Mouse (Mus musculus) embryonic facial prominence, embryonic 15.5 days (tissue): Measurements from ENCODE around the gene Chst11. TPM values are rescaled to one million over a fixed set of nuclear protein-coding genes. Genes with fewer than 3 reads are reported as not detected.

ENCODE experiments used
- ATAC-seq: fragments of 200-750 bp; cut with Nextera tagmentation; 2 replicates; pipeline ENCODE4 v1.8.0; 2017; ENCODE audit warnings: low read depth, moderate TSS enrichment; ENCODE audit not compliant: insufficient number of reproducible peaks, low FRiP score, low TSS enrichment
- H3K27ac ChIP-seq: fragments of 300-500 bp; sonication (generic); replicated peaks from 2 replicates; pipeline ENCODE4 v1.5.1; 2015; ENCODE audit warnings: mild to moderate bottlenecking, inconsistent platforms
- H3K27me3 ChIP-seq: fragments of 300-500 bp; sonication (generic); 2 replicates; pipeline ENCODE4 v1.6.1; 2015; ENCODE audit warnings: inconsistent platforms
- H3K36me3 ChIP-seq: fragments of 300-500 bp; sonication (generic); 2 replicates; pipeline ENCODE4 v1.6.1; 2015; ENCODE audit warnings: mild to moderate bottlenecking, inconsistent platforms
- H3K4me1 ChIP-seq: fragments of 300-500 bp; sonication (generic); 2 replicates; pipeline ENCODE4 v1.6.1; 2015; ENCODE audit warnings: inconsistent platforms
- H3K4me2 ChIP-seq: fragments of 300-500 bp; sonication (generic); replicated peaks from 2 replicates; pipeline ENCODE4 v1.6.1; 2015; ENCODE audit warnings: mild to moderate bottlenecking, inconsistent platforms
- H3K4me3 ChIP-seq: fragments of 300-500 bp; sonication (generic); replicated peaks from 2 replicates; pipeline ENCODE4 v1.5.1; 2015; ENCODE audit warnings: mild to moderate bottlenecking, inconsistent platforms
- H3K9ac ChIP-seq: fragments of 300-500 bp; sonication (generic); 2 replicates; pipeline ENCODE4 v1.6.1; 2015; ENCODE audit warnings: inconsistent platforms
- H3K9me3 ChIP-seq: fragments of 300-500 bp; sonication (generic); replicated peaks from 2 replicates; pipeline ENCODE4 v1.6.1; 2016; ENCODE audit warnings: inconsistent platforms
- whole genome bisulfite sequencing: fragments of 180-500 bp; shearing (Covaris S2); methylation state at CpG from one replicate; pipeline ENCODE4 v1.1.7; 2015; 5-methylcytosine and 5-hydroxymethylcytosine counted together
- polyA plus RNA-seq: library from polyadenylated mRNA; unstranded; fragments of >200 nt; fragmentation: Nextera tagmentation; extraction: Ambion mirVana; gene quantifications from 2 replicates; pipeline ENCODE4 v1.2.1, GENCODE M21; 2015

Chst11 gene
- polyA plus RNA-seq, 1 experiment from 2014 or later = 3.3 TPM

DNA sequence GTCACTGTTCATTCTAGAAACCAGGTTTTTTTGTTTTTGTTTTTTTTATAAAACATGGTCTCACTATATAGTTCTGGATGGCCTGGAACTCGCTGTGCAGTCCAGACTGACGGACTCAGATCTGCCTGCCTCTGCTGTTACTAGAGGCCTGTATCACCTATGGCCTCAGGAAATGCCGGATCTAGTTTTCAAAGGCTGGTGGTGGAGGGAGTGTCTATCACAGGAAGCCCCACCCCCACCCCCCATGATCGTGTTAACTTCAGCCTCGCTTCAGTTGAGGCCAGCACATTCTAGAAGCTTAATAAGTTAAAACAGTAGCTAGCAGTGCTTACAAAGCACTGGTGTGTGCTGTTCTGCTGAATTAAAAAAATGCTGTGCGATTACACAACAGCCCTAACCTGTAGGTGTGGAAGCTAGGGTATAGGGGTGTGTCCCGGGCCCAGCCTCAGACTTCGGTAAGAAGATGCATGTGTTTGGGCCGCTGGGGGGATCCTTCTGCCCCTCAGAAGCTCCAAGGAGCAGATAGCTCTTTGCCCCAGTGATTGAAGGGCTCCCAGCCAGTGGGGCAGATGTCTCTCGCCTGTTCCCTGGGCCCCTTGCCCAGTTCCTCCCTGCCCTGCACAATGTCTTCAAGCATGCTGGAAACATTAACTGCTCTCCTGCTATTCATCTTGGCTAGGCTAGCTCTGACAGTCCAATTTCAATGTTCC, 176.5 kb downstream of the Chst11 start:
- Histone ChIP-seq H3K9ac (no peak overlapping the region), H3K27ac (peak overlapping the region; percentile 35; the same call in 1 of the 2 replicates), H3K4me2 (no peak overlapping the region), H3K36me3 (no peaks in the 10 kb centered on the region), H3K4me1 (peaks cover 48% of the 10 kb centered on the region), H3K9me3 (no peaks in the 10 kb centered on the region), H3K4me3 (no peak overlapping the region), H3K27me3 (no peaks in the 10 kb centered on the region)
- peak; percentile 49 for ATAC-seq
- 29% methylated on average over 10 of the region's 10 CpGs for WGBS

DNA sequence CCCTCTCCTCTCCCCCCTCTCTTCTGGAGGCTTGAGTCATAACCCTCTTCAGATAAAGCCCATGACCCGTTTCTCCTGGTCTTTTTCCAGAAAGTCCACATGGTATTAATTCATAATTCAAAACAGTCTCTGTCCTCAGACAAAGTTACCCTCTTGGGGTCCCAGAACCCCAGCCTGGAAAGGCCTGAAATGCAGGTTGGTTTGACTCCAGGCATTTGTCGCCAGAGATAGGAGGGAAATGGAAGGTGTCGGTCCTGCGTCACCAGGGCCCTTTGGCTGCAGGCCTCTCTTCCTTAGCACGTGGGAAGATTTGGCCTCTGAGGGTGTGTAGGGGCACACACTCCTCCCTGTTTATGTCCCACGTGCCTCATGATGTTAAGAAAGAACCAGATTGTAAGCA, 178.6 kb downstream of the Chst11 start:
- 29% methylated on average over 6 of the region's 6 CpGs for WGBS
- Histone ChIP-seq H3K4me3 (no peak overlapping the region), H3K27me3 (no peaks in the 10 kb centered on the region), H3K9ac (no peak overlapping the region), H3K9me3 (no peaks in the 10 kb centered on the region), H3K4me2 (no peak overlapping the region), H3K27ac (peak overlapping the region; percentile 44; the same call in 1 of the 2 replicates), H3K4me1 (peaks cover 62% of the 10 kb centered on the region), H3K36me3 (no peaks in the 10 kb centered on the region)
- peak; percentile 45 for ATAC-seq

DNA sequence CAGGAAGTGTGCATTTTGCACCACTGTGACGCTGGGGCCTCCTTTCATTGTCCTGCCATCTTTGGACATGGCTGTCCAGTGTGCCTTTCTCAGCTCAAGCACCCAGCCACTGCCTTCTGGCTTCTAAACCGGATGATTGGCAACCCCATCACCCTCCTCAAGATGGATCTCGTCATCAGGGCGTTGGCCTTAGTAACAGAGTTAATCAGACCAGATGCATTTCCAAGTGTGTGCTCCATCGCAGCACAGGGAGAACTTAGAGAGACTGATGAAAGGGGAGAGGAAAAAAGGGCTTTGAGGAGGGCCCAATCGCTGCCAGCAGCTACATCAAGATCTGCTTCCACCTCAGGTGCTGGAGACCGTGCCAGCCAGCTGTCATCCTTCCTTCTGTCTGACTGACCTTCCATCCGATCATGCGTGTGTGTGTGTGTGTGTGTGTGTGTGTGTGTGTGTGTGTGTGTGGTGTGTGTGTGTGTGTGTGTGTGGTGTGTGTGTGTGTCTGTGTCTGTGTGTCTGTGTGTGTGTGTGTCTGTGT, 179.7 kb downstream of the Chst11 start:
- no peak overlapping the region for H3K9ac ChIP-seq
- H3K36me3 ChIP-seq = no peaks in the 10 kb centered on the region
- no peak overlapping the region for H3K4me2 ChIP-seq
- ATAC-seq = no peak
- no peaks in the 10 kb centered on the region for H3K9me3 ChIP-seq
- H3K4me3 ChIP-seq = no peak overlapping the region
- no peaks in the 10 kb centered on the region for H3K27me3 ChIP-seq
- 67% methylated on average over 8 of the region's 9 CpGs for WGBS
- no peak overlapping the region for H3K27ac ChIP-seq
- H3K4me1 ChIP-seq = peaks cover 65% of the 10 kb centered on the region

DNA sequence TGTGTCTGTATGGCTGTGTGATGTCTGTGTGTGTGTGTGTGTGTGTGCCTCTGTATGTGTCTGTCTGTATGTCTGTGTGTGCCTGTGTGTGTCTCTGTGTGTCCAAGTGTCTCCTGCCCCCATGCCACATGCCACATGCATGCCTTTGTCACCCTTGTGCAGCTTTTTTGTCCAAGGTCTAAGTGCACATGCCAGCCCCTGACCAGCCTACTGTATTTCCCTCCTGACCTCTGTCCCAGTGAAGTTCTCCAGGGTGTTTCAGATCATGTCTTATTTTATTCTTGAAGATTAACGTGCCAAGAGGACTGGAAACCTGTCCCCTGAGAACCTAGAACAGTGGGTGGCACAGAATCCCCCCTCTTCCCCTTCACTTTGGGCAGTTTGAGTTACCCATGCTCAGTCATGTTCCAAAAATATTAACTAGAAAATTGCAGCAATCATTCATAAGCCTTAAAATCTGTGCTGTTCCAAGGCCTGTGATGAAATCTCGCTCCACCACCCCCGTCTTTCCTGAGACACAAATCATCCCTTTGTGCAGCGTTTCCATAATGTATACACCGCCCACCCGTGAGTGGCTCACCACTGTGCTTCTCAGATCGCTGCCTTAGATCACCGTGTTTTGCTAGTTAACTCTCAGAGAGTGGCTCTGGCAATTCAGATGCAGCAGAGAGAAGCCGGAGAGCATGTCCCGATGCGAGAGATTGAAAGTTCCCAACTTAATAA, 180.4 kb downstream of the Chst11 start:
- no peaks in the 10 kb centered on the region for H3K9me3 ChIP-seq
- H3K9ac ChIP-seq = no peak overlapping the region
- WGBS = 65% methylated on average over 11 of the region's 11 CpGs
- H3K36me3 ChIP-seq = no peaks in the 10 kb centered on the region
- H3K4me3 ChIP-seq = no peak overlapping the region
- ATAC-seq = no peak
- H3K27me3 ChIP-seq = no peaks in the 10 kb centered on the region
- no peak overlapping the region for H3K4me2 ChIP-seq
- peaks cover 62% of the 10 kb centered on the region for H3K4me1 ChIP-seq
- H3K27ac ChIP-seq = no peak overlapping the region

DNA sequence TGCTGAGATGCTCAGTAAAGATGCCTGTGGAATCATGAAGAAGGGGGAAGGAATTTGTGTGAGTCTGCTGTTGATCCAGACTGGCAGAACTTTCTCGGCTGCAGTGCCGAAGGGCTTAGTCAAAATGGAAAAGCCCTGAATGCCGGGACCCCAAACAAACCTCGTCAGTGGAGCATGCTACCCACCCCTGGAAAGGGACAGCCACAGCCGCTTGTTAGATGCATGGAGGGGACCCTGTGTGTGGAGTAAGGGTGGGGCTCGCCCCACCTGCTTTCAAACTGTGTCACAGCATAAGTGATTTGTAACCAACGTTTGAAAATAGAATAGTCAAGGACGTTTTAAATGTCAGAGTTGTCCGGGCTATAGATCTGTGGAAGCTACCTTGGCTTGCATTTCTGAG, 181.0 kb downstream of the Chst11 start:
- H3K4me2 ChIP-seq = no peak overlapping the region
- no peaks in the 10 kb centered on the region for H3K27me3 ChIP-seq
- 70% methylated on average over 9 of the region's 9 CpGs for WGBS
- H3K9me3 ChIP-seq = no peaks in the 10 kb centered on the region
- H3K36me3 ChIP-seq = no peaks in the 10 kb centered on the region
- H3K9ac ChIP-seq = no peak overlapping the region
- no peak for ATAC-seq
- no peak overlapping the region for H3K27ac ChIP-seq
- no peak overlapping the region for H3K4me3 ChIP-seq
- H3K4me1 ChIP-seq = peaks cover 62% of the 10 kb centered on the region

DNA sequence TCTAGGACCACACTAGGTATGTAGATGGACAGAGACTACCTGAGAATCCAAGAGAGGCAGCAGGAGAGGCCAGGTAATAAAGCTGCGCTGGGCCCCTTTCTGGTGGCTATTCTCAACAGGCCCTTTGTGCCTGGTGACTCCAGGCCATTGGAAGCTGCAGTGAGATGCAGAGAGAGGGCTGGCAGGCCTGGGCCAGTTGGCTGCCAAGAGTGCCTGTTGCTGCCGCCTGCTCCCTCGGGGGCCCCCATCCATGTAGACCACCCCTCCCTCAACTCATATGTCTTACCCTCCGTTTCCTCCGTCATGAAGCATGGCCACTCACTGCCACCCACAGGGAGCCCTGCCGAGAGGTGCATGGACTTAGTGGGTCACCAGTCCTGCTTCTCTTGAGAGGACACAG, 182.2 kb downstream of the Chst11 start:
- H3K4me2 ChIP-seq = no peak overlapping the region
- no peak overlapping the region for H3K9ac ChIP-seq
- H3K4me1 ChIP-seq = peaks cover 49% of the 10 kb centered on the region
- H3K27me3 ChIP-seq = no peaks in the 10 kb centered on the region
- H3K36me3 ChIP-seq = no peaks in the 10 kb centered on the region
- 61% methylated on average over 6 of the region's 6 CpGs for WGBS
- no peak overlapping the region for H3K27ac ChIP-seq
- ATAC-seq = no peak
- no peak overlapping the region for H3K4me3 ChIP-seq
- no peaks in the 10 kb centered on the region for H3K9me3 ChIP-seq

DNA sequence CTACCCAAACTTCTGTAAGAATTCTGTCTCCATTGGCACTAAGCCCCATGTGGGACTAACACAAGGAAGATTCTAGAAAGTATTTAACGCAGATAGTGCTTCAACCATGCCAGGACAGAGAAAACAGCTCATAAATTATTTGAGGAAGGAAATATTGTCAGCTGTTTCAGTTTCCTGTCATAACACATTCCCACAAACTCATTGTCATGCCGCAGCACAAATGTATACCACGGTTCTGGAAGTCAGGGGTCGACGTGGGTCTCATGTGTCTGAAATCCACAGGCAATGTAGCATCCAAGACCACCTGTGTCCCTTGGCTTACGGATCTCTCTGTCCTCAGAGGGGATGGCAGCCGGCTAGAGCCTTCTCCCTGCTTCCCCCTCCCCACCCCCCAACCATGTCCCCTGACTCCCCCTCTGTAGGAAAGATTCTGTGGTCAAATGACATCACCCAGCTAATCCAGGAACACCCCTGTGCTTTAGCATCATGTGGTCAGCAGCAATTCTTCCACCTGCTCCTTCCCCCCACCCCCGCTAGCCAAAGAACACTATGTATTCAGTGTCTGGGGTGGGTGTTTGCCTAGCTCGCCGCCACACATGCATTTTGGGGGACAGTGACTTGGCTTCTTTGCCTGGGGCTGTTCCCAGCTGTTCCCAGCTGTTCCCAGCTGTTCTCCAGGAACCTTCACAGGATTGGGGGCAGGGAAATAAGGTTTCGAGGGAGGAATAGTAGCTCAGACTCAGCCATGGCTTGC, 183.2 kb downstream of the Chst11 start:
- no peaks in the 10 kb centered on the region for H3K27me3 ChIP-seq
- 59% methylated on average over 11 of the region's 11 CpGs for WGBS
- no peak overlapping the region for H3K27ac ChIP-seq
- H3K4me3 ChIP-seq = no peak overlapping the region
- no peaks in the 10 kb centered on the region for H3K9me3 ChIP-seq
- no peak overlapping the region for H3K9ac ChIP-seq
- ATAC-seq = no peak
- H3K4me1 ChIP-seq = peaks cover 40% of the 10 kb centered on the region
- no peak overlapping the region for H3K4me2 ChIP-seq
- no peaks in the 10 kb centered on the region for H3K36me3 ChIP-seq

DNA sequence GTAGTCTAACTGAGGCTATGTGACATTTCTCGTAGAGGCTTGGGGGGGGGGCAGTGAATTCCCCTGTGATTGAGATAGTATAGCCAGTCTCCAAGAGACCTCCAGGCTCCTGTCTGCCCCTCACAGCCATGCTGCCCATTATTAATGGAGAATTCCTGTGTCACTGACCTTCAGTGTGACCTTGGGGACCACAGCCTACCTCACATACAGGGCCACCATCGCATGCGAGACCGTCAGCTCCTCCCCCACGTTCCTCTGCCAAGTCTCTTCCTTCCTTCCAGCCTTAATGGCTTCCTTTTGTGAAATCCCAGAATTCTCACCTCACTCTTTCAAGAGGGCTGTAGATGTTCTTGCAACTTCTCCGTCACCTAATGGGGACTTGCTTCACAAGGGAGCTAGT, 184.3 kb downstream of the Chst11 start:
- Histone ChIP-seq H3K27ac (no peak overlapping the region), H3K9ac (no peak overlapping the region), H3K4me1 (peaks cover 31% of the 10 kb centered on the region), H3K36me3 (no peaks in the 10 kb centered on the region), H3K27me3 (no peaks in the 10 kb centered on the region), H3K4me3 (no peak overlapping the region), H3K4me2 (no peak overlapping the region), H3K9me3 (no peaks in the 10 kb centered on the region)
- ATAC-seq = no peak
- 80% methylated on average over 6 of the region's 6 CpGs for WGBS

DNA sequence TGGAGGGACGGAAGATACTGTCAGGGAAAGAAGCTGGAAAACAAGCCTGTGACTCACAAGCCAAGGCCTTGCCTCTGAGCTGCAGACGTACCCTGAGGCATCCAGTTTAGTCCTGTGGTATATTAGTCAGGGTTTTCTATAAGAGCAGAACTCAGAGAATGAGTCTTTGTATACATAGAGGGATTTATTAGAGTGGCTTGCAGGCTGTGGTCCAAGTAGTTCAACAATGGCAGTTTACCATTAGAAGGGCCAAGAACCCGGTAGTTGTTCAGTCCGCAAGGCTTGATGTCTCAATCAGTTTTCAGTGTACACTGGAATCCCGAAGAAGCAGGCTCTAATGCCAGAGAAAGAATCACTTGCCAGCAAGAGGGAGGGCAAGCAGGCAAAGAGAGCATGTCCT, 192.9 kb downstream of the Chst11 start:
- Histone ChIP-seq H3K4me3 (no peak overlapping the region), H3K27me3 (no peaks in the 10 kb centered on the region), H3K36me3 (no peaks in the 10 kb centered on the region), H3K27ac (no peak overlapping the region; the same call in 1 of the 2 replicates), H3K9me3 (no peaks in the 10 kb centered on the region), H3K4me2 (no peak overlapping the region), H3K9ac (no peak overlapping the region), H3K4me1 (peaks cover 25% of the 10 kb centered on the region)
- WGBS = 50% methylated on average over 5 of the region's 5 CpGs
- no peak for ATAC-seq

DNA sequence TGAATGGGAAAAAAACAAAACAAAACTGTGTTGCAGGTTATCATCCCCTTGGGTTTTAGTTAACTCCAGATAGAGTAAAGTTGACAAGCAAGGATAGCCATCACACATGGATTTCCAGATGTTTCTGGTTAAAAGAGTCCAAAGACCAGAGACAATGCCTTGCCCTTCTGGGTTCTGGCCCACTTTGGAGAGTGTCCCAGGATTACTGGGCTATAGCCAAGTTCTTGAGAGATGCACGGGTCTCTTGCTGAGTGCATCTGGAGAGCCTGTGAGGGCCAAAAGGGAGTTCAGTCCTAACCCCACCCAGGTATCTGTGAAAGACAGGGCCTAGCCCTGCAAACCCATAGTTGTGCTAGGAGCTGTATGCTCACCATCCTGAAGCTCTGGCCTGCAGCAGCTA, 193.4 kb downstream of the Chst11 start:
- H3K4me1 ChIP-seq = peaks cover 28% of the 10 kb centered on the region
- no peak overlapping the region for H3K27ac ChIP-seq
- H3K4me3 ChIP-seq = no peak overlapping the region
- WGBS = 28% methylated on average over 1 of the region's 1 CpGs
- H3K27me3 ChIP-seq = no peaks in the 10 kb centered on the region
- ATAC-seq = no peak
- no peaks in the 10 kb centered on the region for H3K36me3 ChIP-seq
- no peaks in the 10 kb centered on the region for H3K9me3 ChIP-seq
- no peak overlapping the region for H3K4me2 ChIP-seq
- no peak overlapping the region for H3K9ac ChIP-seq

DNA sequence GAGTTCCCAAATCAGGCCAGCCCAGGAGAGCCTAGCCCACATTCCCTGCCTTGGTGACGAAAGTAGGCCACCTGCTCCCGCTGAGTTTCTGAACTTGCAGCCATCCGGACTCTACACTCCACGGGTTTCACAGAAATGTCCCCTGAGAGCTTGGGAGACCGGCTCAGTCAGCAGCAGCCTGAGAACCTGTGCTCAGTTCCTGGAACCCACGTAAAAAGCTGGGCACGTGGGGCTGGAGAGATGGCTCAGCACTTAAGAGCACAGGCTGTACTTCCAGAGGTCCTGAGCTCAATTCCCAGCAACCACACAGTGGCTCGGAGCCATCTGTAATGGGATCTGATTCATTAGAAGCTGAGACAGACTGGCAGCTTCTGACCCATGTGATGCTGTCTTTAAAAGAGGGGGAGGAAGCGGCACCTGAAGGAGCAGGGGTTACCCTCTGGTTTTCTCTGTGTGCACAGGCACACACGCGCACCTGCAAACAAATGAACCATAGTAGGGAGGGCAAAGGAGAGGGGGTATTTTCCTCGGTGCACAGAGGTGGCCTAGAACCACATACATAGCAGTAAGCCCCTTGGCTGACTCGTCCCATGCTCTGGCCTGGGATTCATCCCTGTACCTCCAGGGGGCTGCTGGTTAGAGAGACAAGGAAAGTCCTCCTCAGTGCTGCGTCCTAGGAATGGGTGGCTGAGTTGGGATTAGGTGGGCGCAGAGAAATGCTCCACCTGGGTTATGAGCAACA, 196.7 kb downstream of the Chst11 start:
- no peak overlapping the region for H3K4me2 ChIP-seq
- no peak overlapping the region for H3K9ac ChIP-seq
- ATAC-seq = no peak
- 66% methylated on average over 15 of the region's 15 CpGs for WGBS
- no peaks in the 10 kb centered on the region for H3K36me3 ChIP-seq
- H3K9me3 ChIP-seq = no peaks in the 10 kb centered on the region
- no peaks in the 10 kb centered on the region for H3K27me3 ChIP-seq
- H3K4me1 ChIP-seq = peaks cover 56% of the 10 kb centered on the region
- H3K27ac ChIP-seq = no peak overlapping the region
- no peak overlapping the region for H3K4me3 ChIP-seq
